Mouse (Mus musculus): ENCODE data around the gene Hinfp. TPM values are rescaled to one million over a fixed set of nuclear protein-coding genes. Genes with fewer than 3 reads are reported as not detected.

Gene Hinfp
- polyA plus RNA-seq, 1 experiment from 2014 or later = 11.5 TPM

GRCm38 (mm10) chr9:44269973-44270372 is 35.5 kb downstream of the Hinfp start:
- WGBS (ENCODE audit: insufficient replicate concordance) = 76% methylated on average over 4 of the region's 4 CpGs
- Histone ChIP-seq H3K9me3 (replicated peaks) (peaks cover 4% of the 10 kb centered on the region; the same call in 1 of the 2 replicates), H3K9ac (no peak overlapping the region), H3K4me2 (no peak overlapping the region), H3K4me3 (replicated peaks) (no peak overlapping the region), H3K27ac (0 out of 2 replicates have a peak overlapping the region, but pooled peaks have one; percentile 0), H3K27me3 (no peaks in the 10 kb centered on the region), H3K4me1 (replicated peaks) (peaks cover 25% of the 10 kb centered on the region), H3K36me3 (peaks cover 20% of the 10 kb centered on the region)
- DNase-seq = no peak
- ATAC-seq (ENCODE audit: low read depth) = no peak

- Histone ChIP-seq H3K36me3 (peaks cover 11% of the 10 kb centered on the region), H3K4me3 (replicated peaks) (no peak overlapping the region), H3K27me3 (no peaks in the 10 kb centered on the region; the same call in 1 of the 2 replicates), H3K9me3 (replicated peaks) (peaks cover 4% of the 10 kb centered on the region; the same call in 1 of the 2 replicates), H3K4me2 (no peak overlapping the region), H3K9ac (no peak overlapping the region), H3K27ac (no peak overlapping the region; the same call in 1 of the 2 replicates), H3K4me1 (replicated peaks) (peaks cover 25% of the 10 kb centered on the region)
- ATAC-seq (ENCODE audit: low read depth) (no peak), DNase-seq (no peak)
- 69% methylated on average over 3 of the region's 3 CpGs for WGBS (ENCODE audit: insufficient replicate concordance)
Observed at GRCm38 (mm10) chr9:44269077-44269476, 36.4 kb downstream of the Hinfp start.

DNA sequence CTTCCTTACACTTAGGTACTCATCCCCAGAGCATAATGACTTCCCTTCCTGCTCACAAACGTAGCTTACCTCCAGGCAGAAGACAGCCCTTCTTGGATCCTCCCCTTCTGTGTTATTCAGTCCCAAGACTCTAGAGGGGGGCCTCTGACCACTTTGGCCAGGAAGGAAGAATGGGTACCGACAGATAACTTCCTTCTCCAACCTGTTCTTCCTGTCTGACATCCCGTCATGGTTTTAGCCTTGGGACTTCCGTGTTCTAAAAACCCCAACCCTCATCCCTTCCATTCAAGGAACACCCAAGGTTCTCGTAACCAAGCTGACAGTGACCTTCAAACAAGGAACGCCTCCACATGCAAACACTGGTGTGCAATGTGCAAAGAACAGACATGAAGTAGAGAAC is 37.0 kb downstream of the Hinfp start, which contains the start of gene Nlrx1:
Gene Nlrx1 (minus strand): TSS at position 168 of the 400 bp plus-strand sequence.
- DNase-seq (no peak), ATAC-seq (ENCODE audit: low read depth) (peak; percentile 67)
- Histone ChIP-seq H3K27ac (peak within 1 kb of the TSS; percentile 88), H3K9me3 (replicated peaks) (peaks cover 4% of the 10 kb centered on the region; the same call in 1 of the 2 replicates), H3K4me1 (replicated peaks) (peaks cover 25% of the 10 kb centered on the region), H3K36me3 (peaks cover 4% of the 10 kb centered on the region), H3K4me2 (peak within 1 kb of the TSS; percentile 95), H3K4me3 (replicated peaks) (peak within 1 kb of the TSS; percentile 70), H3K9ac (peak within 1 kb of the TSS; percentile 89), H3K27me3 (no peaks in the 10 kb centered on the region; the same call in 1 of the 2 replicates)
- WGBS (ENCODE audit: insufficient replicate concordance) = 17% methylated on average over 6 of the region's 6 CpGs

- H3K27ac ChIP-seq = peak overlapping the region; percentile 88
- ATAC-seq (ENCODE audit: low read depth) = peak; percentile 86
- H3K9me3 ChIP-seq (replicated peaks) = peaks cover 4% of the 10 kb centered on the region; the same call in 1 of the 2 replicates
- WGBS (ENCODE audit: insufficient replicate concordance) = 3% methylated on average over 28 of the region's 28 CpGs
- H3K27me3 ChIP-seq = no peaks in the 10 kb centered on the region; the same call in 1 of the 2 replicates
- peak overlapping the region; percentile 95 for H3K4me2 ChIP-seq
- peaks cover under 1% of the 10 kb centered on the region; the same call in 1 of the 2 replicates for H3K36me3 ChIP-seq
- H3K4me3 ChIP-seq (replicated peaks) = peak overlapping the region; percentile 70
- DNase-seq = peak; percentile 67
- peak overlapping the region; percentile 89 for H3K9ac ChIP-seq
- peaks cover 25% of the 10 kb centered on the region for H3K4me1 ChIP-seq (replicated peaks)
Observed at GRCm38 (mm10) chr9:44268027-44268360, 37.5 kb downstream of the Hinfp start.

GRCm38 (mm10) chr9:44267319-44268026 is 38.0 kb downstream of the Hinfp start:
- Histone ChIP-seq H3K4me1 (replicated peaks) (peaks cover 25% of the 10 kb centered on the region), H3K4me3 (replicated peaks) (peak overlapping the region; percentile 70), H3K4me2 (peak overlapping the region; percentile 95), H3K36me3 (no peaks in the 10 kb centered on the region), H3K9me3 (replicated peaks) (peaks cover 4% of the 10 kb centered on the region; the same call in 1 of the 2 replicates), H3K27ac (peak overlapping the region; percentile 88), H3K27me3 (no peaks in the 10 kb centered on the region; the same call in 1 of the 2 replicates), H3K9ac (peak overlapping the region; percentile 89)
- 13% methylated on average over 23 of the region's 23 CpGs for WGBS (ENCODE audit: insufficient replicate concordance)
- DNase-seq (no peak), ATAC-seq (ENCODE audit: low read depth) (no peak)

DNA sequence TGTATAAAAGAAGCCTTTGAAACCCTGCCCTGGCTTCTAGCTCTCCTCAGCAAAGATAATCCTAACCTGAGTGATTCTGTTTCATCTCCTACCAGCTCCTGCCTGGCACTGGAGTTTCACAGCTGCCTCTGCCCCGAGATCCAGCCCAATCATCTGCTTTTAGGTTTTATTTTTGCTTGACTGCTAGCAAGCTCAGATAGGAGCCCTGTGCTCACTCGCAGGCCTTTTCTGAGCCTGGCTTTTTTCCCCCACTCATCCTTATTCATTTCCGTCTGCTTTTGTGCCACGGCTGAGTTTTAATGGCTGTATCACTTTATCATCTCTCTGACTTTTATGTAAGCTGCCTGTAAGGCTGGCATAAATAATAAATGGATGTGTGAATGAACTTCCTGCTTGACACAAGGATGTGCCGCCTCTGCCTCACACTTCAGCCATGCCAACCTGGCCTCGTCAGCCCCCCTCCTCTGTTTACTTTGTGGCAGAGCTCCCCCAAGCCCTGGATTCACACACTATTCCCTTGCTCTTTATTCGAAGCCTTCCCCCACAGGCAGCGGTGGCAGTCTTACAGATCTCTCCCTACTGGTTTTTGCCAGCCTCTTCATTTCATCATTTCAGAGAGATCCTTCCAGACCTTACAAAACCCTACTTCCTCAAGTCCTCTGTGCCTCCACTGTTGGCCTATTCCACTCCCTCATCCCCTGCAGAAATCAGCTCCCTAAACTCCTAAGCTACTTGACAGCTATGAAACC is 38.8 kb downstream of the Hinfp start:
- Histone ChIP-seq H3K4me3 (replicated peaks) (0 out of 2 replicates have a peak overlapping the region, but pooled peaks have one; percentile 70), H3K4me1 (replicated peaks) (peaks cover 25% of the 10 kb centered on the region), H3K4me2 (peak overlapping the region; percentile 95), H3K9ac (peak overlapping the region; percentile 89; the same call in 1 of the 2 replicates), H3K36me3 (no peaks in the 10 kb centered on the region; the same call in 1 of the 2 replicates), H3K27me3 (no peaks in the 10 kb centered on the region; the same call in 1 of the 2 replicates), H3K27ac (no peak overlapping the region), H3K9me3 (replicated peaks) (peaks cover 4% of the 10 kb centered on the region; the same call in 1 of the 2 replicates)
- DNase-seq (no peak), ATAC-seq (ENCODE audit: low read depth) (no peak)
- 71% methylated on average over 8 of the region's 8 CpGs for WGBS (ENCODE audit: insufficient replicate concordance)

- WGBS (ENCODE audit: insufficient replicate concordance) = 75% methylated on average over 14 of the region's 14 CpGs
- ATAC-seq (ENCODE audit: low read depth) (no peak), DNase-seq (no peak)
- Histone ChIP-seq H3K9ac (no peak overlapping the region), H3K27ac (no peak overlapping the region), H3K36me3 (no peaks in the 10 kb centered on the region; the same call in 1 of the 2 replicates), H3K4me2 (no peak overlapping the region), H3K4me3 (replicated peaks) (no peak overlapping the region), H3K27me3 (no peaks in the 10 kb centered on the region; the same call in 1 of the 2 replicates), H3K4me1 (replicated peaks) (no peaks in the 10 kb centered on the region), H3K9me3 (replicated peaks) (no peaks in the 10 kb centered on the region)
Observed at GRCm38 (mm10) chr9:44261388-44261787, 44.1 kb downstream of the Hinfp start.

DNA sequence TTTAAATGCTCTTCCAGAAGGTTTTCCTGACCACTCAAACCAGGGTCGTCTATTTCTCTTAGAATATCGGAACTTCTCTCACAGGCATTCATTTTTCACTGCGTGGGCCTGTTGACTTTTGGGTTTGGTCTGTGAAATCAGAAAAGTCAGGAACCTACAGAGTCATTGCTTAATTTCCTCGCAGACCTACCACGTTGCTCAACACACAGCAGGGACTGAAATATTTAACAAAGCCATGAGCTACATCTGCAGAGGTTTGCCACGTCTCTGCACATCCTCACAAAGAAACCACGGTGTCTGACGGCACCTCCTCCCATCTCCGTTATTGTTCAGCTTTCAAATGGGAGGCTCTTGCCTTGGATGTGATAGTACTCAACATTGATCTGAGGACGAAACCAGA is 46.5 kb downstream of the Hinfp start:
- H3K9ac ChIP-seq = no peak overlapping the region
- no peaks in the 10 kb centered on the region for H3K27me3 ChIP-seq
- no peaks in the 10 kb centered on the region; the same call in 1 of the 2 replicates for H3K36me3 ChIP-seq
- 51% methylated on average over 10 of the region's 10 CpGs for WGBS (ENCODE audit: insufficient replicate concordance)
- no peaks in the 10 kb centered on the region for H3K9me3 ChIP-seq (replicated peaks)
- DNase-seq = no peak
- no peak overlapping the region for H3K4me3 ChIP-seq (replicated peaks)
- ATAC-seq (ENCODE audit: low read depth) = no peak
- 0 out of 2 replicates have a peak, but pooled peaks cover 2% of the 10 kb centered on the region for H3K4me1 ChIP-seq (replicated peaks)
- H3K4me2 ChIP-seq = no peak overlapping the region
- peak overlapping the region; percentile 60; the same call in 1 of the 2 replicates for H3K27ac ChIP-seq

GRCm38 (mm10) chr9:44256213-44256612 is 49.3 kb downstream of the Hinfp start:
- Histone ChIP-seq H3K27me3 (no peaks in the 10 kb centered on the region), H3K27ac (no peak overlapping the region), H3K9me3 (replicated peaks) (no peaks in the 10 kb centered on the region), H3K36me3 (no peaks in the 10 kb centered on the region), H3K4me1 (replicated peaks) (0 out of 2 replicates have a peak, but pooled peaks cover 2% of the 10 kb centered on the region), H3K9ac (no peak overlapping the region), H3K4me2 (no peak overlapping the region), H3K4me3 (replicated peaks) (no peak overlapping the region)
- WGBS (ENCODE audit: insufficient replicate concordance) = 76% methylated on average over 8 of the region's 8 CpGs
- DNase-seq (no peak), ATAC-seq (ENCODE audit: low read depth) (no peak)

- no peaks in the 10 kb centered on the region for H3K27me3 ChIP-seq
- 74% methylated on average over 6 of the region's 6 CpGs for WGBS (ENCODE audit: insufficient replicate concordance)
- no peaks in the 10 kb centered on the region for H3K36me3 ChIP-seq
- H3K9me3 ChIP-seq (replicated peaks) = no peaks in the 10 kb centered on the region
- H3K27ac ChIP-seq = no peak overlapping the region
- peaks cover 9% of the 10 kb centered on the region for H3K4me1 ChIP-seq (replicated peaks)
- H3K4me2 ChIP-seq = no peak overlapping the region
- ATAC-seq (ENCODE audit: low read depth) (no peak), DNase-seq (no peak)
- H3K9ac ChIP-seq = no peak overlapping the region
- no peak overlapping the region for H3K4me3 ChIP-seq (replicated peaks)
Observed at GRCm38 (mm10) chr9:44255136-44255521, 50.3 kb downstream of the Hinfp start.

- no peak for DNase-seq
- peaks cover 14% of the 10 kb centered on the region for H3K4me1 ChIP-seq (replicated peaks)
- ATAC-seq (ENCODE audit: low read depth) = no peak
Observed at GRCm38 (mm10) chr9:44254508-44255135, 50.8 kb downstream of the Hinfp start.

More at GRCm38 (mm10) chr9:44254508-44255135, 50.8 kb downstream of the Hinfp start:
- Histone ChIP-seq H3K4me2 (no peak overlapping the region), H3K27me3 (no peaks in the 10 kb centered on the region), H3K27ac (no peak overlapping the region), H3K36me3 (no peaks in the 10 kb centered on the region), H3K4me3 (replicated peaks) (no peak overlapping the region), H3K9ac (no peak overlapping the region), H3K9me3 (replicated peaks) (no peaks in the 10 kb centered on the region)
- WGBS (ENCODE audit: insufficient replicate concordance) = 47% methylated on average over 5 of the region's 5 CpGs
